Mouse (Mus musculus) C2C12 (cell line): ENCODE data around the gene Prr19.

Experiments used
- CTCF ChIP-seq: IDR thresholded peaks from one replicate; pipeline ENCODE4 v1.5.1; 2011; ENCODE audit not compliant: control insufficient read depth, insufficient read depth, insufficient read length
- MAX ChIP-seq: IDR thresholded peaks from one replicate; pipeline ENCODE4 v1.6.1; 2011; ENCODE audit warnings: mild to moderate bottlenecking, control low read depth
- MYOG ChIP-seq: IDR thresholded peaks from one replicate; pipeline ENCODE4 v1.6.1; 2011; ENCODE audit not compliant: control insufficient read depth, insufficient read length; ENCODE audit errors: extremely low read depth
- USF1 ChIP-seq: IDR thresholded peaks from one replicate; pipeline ENCODE4 v1.6.1; 2011; ENCODE audit warnings: low read depth, mild to moderate bottlenecking, control low read depth, moderate library complexity

GRCm38 (mm10) chr7:25274571-25274970 is 26.6 kb upstream of the Prr19 start:
- TF ChIP-seq USF1 = no peak
- TF ChIP-seq CTCF = no peak
- TF ChIP-seq MAX = no peak
- no peak for TF ChIP-seq MYOG
